Mouse (Mus musculus) thymus, adult 18-20 months (tissue): ENCODE measurements around the gene Pak1ip1.
"Not testable (repeated sequence)": the region's sequence is repeated elsewhere in the genome, so short reads cannot be mapped to it uniquely, and the experiment has no call there.

ENCODE experiments used
- DNase-seq, 2 experiments: peaks; one replicate each; pipeline ENCODE4 v3.0.0; 2022; ENCODE audit warnings: mixed read lengths in 2 of 2

The Pak1ip1 gene

GRCm38 (mm10) chr13:41000926-41001639 lies at the start of gene Pak1ip1:
Pak1ip1 (plus strand) TSS chr13:41001023.
- peak; percentile 79 to 84 for DNase-seq

- no peak for DNase-seq
These were observed 49.3 kb upstream of the Pak1ip1 start for GRCm38 (mm10) chr13:40951386-40951976.

- DNase-seq = no peak
These were observed 47.6 kb upstream of the Pak1ip1 start for GRCm38 (mm10) chr13:40953231-40953630.

GRCm38 (mm10) chr13:40955773-40956172 lies 45.0 kb upstream of the Pak1ip1 start:
- DNase-seq = no peak

- no peak for DNase-seq
These were observed 33.2 kb upstream of the Pak1ip1 start for GRCm38 (mm10) chr13:40967609-40968008.

GRCm38 (mm10) chr13:40968564-40968963 lies 32.3 kb upstream of the Pak1ip1 start:
- no peak for DNase-seq

GRCm38 (mm10) chr13:40969761-40970390 lies 30.9 kb upstream of the Pak1ip1 start:
- DNase-seq = no peak

GRCm38 (mm10) chr13:40971261-40971660 lies 29.6 kb upstream of the Pak1ip1 start:
- no peak for DNase-seq

- peak; percentile 58 to 68 for DNase-seq
These were observed 29.0 kb upstream of the Pak1ip1 start for GRCm38 (mm10) chr13:40971831-40972230.

GRCm38 (mm10) chr13:40972976-40973375 lies 27.8 kb upstream of the Pak1ip1 start:
- DNase-seq = no peak

- peak in 1 of 2 experiments; percentile 20 for DNase-seq
These were observed 23.2 kb upstream of the Pak1ip1 start for GRCm38 (mm10) chr13:40977609-40978008.

- DNase-seq = no peak
These were observed 22.2 kb upstream of the Pak1ip1 start for GRCm38 (mm10) chr13:40978652-40979051.

GRCm38 (mm10) chr13:40979321-40979720 lies 21.5 kb upstream of the Pak1ip1 start:
- DNase-seq = no peak

- DNase-seq = no peak
These were observed 18.1 kb upstream of the Pak1ip1 start for GRCm38 (mm10) chr13:40982759-40983158.

- DNase-seq = no peak
These were observed 14.7 kb upstream of the Pak1ip1 start for GRCm38 (mm10) chr13:40986081-40986480.

GRCm38 (mm10) chr13:40987608-40988303 lies 13.1 kb upstream of the Pak1ip1 start:
- not testable (repeated sequence) for DNase-seq

GRCm38 (mm10) chr13:40988418-40988817 lies 12.4 kb upstream of the Pak1ip1 start:
- DNase-seq = no peak

- DNase-seq = no peak
These were observed 6.1 kb upstream of the Pak1ip1 start for GRCm38 (mm10) chr13:40994487-40995263.

- DNase-seq = not testable (repeated sequence)
These were observed 2.3 kb upstream of the Pak1ip1 start for GRCm38 (mm10) chr13:40998537-40998936.

- DNase-seq = peak; percentile 19 to 29
These were observed 490 bp upstream of the Pak1ip1 start for GRCm38 (mm10) chr13:41000140-41000925.

GRCm38 (mm10) chr13:41002001-41002400 lies 1.2 kb downstream of the Pak1ip1 start:
- DNase-seq = no peak

- DNase-seq = no peak
These were observed 5.4 kb downstream of the Pak1ip1 start for GRCm38 (mm10) chr13:41006244-41006643.
